Mouse (Mus musculus): ENCODE measurements around the gene Zfp296.
"Not testable (repeated sequence)": the region's sequence is repeated elsewhere in the genome, so short reads cannot be mapped to it uniquely, and the experiment has no call there.

Gene Zfp296

GRCm38 (mm10) chr7:19562643-19563410, 14.3 kb upstream of the Zfp296 start, which contains the start of gene Ppp1r37:
Gene Ppp1r37, minus strand, starts transcription at chr7:19563076.
- peak; percentile 27 for DNase-seq

GRCm38 (mm10) chr7:19563884-19564283, 13.2 kb upstream of the Zfp296 start:
- DNase-seq: no peak

- DNase-seq: peak; percentile 20
These were observed 12.6 kb upstream of the Zfp296 start for GRCm38 (mm10) chr7:19564455-19564854.

- DNase-seq: no peak
These were observed 11.3 kb upstream of the Zfp296 start for GRCm38 (mm10) chr7:19565803-19566202.

GRCm38 (mm10) chr7:19567426-19567825, 9.7 kb upstream of the Zfp296 start:
- DNase-seq: no peak

- no peak for DNase-seq
These were observed 7.4 kb upstream of the Zfp296 start for GRCm38 (mm10) chr7:19569647-19570046.

GRCm38 (mm10) chr7:19572926-19573775, 3.9 kb upstream of the Zfp296 start:
- peak; percentile 88 for DNase-seq

- DNase-seq: no peak
These were observed 3.3 kb upstream of the Zfp296 start for GRCm38 (mm10) chr7:19573776-19574140.

- no peak for DNase-seq
These were observed 1.5 kb upstream of the Zfp296 start for GRCm38 (mm10) chr7:19575559-19575958.

- DNase-seq: no peak
These were observed 859 bp downstream of the Zfp296 start for GRCm38 (mm10) chr7:19577877-19578414.

- DNase-seq: no peak
These were observed 1.3 kb downstream of the Zfp296 start for GRCm38 (mm10) chr7:19578436-19578835.

GRCm38 (mm10) chr7:19579751-19580150, 2.7 kb downstream of the Zfp296 start:
- DNase-seq: no peak

- no peak for DNase-seq
These were observed 3.5 kb downstream of the Zfp296 start for GRCm38 (mm10) chr7:19580634-19581033.

- DNase-seq: no peak
These were observed 9.2 kb downstream of the Zfp296 start for GRCm38 (mm10) chr7:19586269-19586668.

GRCm38 (mm10) chr7:19589207-19589606, 12.1 kb downstream of the Zfp296 start:
- peak; percentile 58 for DNase-seq

- DNase-seq: peak; percentile 80
These were observed 12.8 kb downstream of the Zfp296 start for GRCm38 (mm10) chr7:19589917-19590316.

- DNase-seq: no peak
These were observed 16.1 kb downstream of the Zfp296 start for GRCm38 (mm10) chr7:19593061-19593730.

GRCm38 (mm10) chr7:19600562-19600961, 23.5 kb downstream of the Zfp296 start:
- DNase-seq: no peak

- no peak for DNase-seq
These were observed 26.0 kb downstream of the Zfp296 start for GRCm38 (mm10) chr7:19603055-19603454.

GRCm38 (mm10) chr7:19603849-19604605, 26.9 kb downstream of the Zfp296 start, which contains the start of gene Clasrp:
Gene Clasrp, minus strand, starts transcription at chr7:19604486.
- DNase-seq: peak; percentile 99

- not testable (repeated sequence) for DNase-seq
These were observed 27.6 kb downstream of the Zfp296 start for GRCm38 (mm10) chr7:19604606-19605214.

GRCm38 (mm10) chr7:19607291-19607690, 30.2 kb downstream of the Zfp296 start:
- no peak for DNase-seq
